Mouse (Mus musculus) MEL (cell line): ENCODE results near the gene Tatdn3.

Experiments used
- CHD1 ChIP-seq: IDR thresholded peaks from 2 replicates; pipeline ENCODE4 v1.6.1; 2012; ENCODE audit warnings: low read depth, mild to moderate bottlenecking, inconsistent platforms, low read length, improper control_type of control experiment
- CHD2 ChIP-seq: IDR thresholded peaks from 2 replicates; pipeline ENCODE4 v1.6.1; 2011; ENCODE audit warnings: low read length, improper control_type of control experiment
- CTCF ChIP-seq, 3 experiments: IDR thresholded peaks in 2 of 3; conservative IDR thresholded peaks in 1 of 3; 2 replicates each; pipeline ENCODE4 v1.5.1; 2011 to 2012; ENCODE audit warnings: low read length in 3 of 3, low read depth in 2 of 3, mild to moderate bottlenecking in 2 of 3, improper control_type of control experiment in 1 of 3, inconsistent platforms in 1 of 3, mixed read lengths in 1 of 3, moderate library complexity in 1 of 3; ENCODE audit not compliant: control insufficient read depth in 1 of 3, insufficient read depth in 1 of 3, poor library complexity in 1 of 3, severe bottlenecking in 1 of 3
- E2F4 ChIP-seq: IDR thresholded peaks from 2 replicates; pipeline ENCODE4 v1.6.1; 2011; ENCODE audit warnings: low read depth, low read length, improper control_type of control experiment, borderline replicate concordance
- EP300 ChIP-seq, 2 experiments: IDR thresholded peaks; 2 replicates each; pipeline ENCODE4 v1.6.1; 2011; ENCODE audit warnings: improper control_type of control experiment in 2 of 2, low read length in 2 of 2, low read depth in 1 of 2, mild to moderate bottlenecking in 1 of 2
- HCFC1 ChIP-seq: IDR thresholded peaks from 2 replicates; pipeline ENCODE4 v1.6.1; 2012; ENCODE audit warnings: low read depth, mild to moderate bottlenecking, inconsistent platforms, low read length, improper control_type of control experiment, moderate library complexity
- MAX ChIP-seq: IDR thresholded peaks from 2 replicates; pipeline ENCODE4 v1.6.1; 2011; ENCODE audit warnings: low read length, improper control_type of control experiment
- MAZ ChIP-seq: IDR thresholded peaks from 2 replicates; pipeline ENCODE4 v1.6.1; 2012; ENCODE audit warnings: low read depth, mild to moderate bottlenecking, inconsistent platforms, low read length, improper control_type of control experiment
- MXI1 ChIP-seq: IDR thresholded peaks from 2 replicates; pipeline ENCODE4 v1.6.1; 2011; ENCODE audit warnings: mild to moderate bottlenecking, low read depth, low read length, improper control_type of control experiment
- POLR2A ChIP-seq, 2 experiments: IDR thresholded peaks; 2 replicates each; pipeline ENCODE4 v1.6.1; 2011 to 2012; ENCODE audit warnings: low read length in 2 of 2, mild to moderate bottlenecking in 2 of 2, control low read depth in 1 of 2, improper control_type of control experiment in 1 of 2, low read depth in 1 of 2, moderate library complexity in 1 of 2; ENCODE audit not compliant: control insufficient read depth in 1 of 2, insufficient read depth in 1 of 2, poor library complexity in 1 of 2
- TBP ChIP-seq: IDR thresholded peaks from 2 replicates; pipeline ENCODE4 v1.8.0; 2011; ENCODE audit warnings: low read depth, low read length, improper control_type of control experiment
- ZNF384 ChIP-seq: IDR thresholded peaks from 2 replicates; pipeline ENCODE4 v1.6.1; 2012; ENCODE audit warnings: low read depth, mild to moderate bottlenecking, inconsistent platforms, low read length, improper control_type of control experiment

DNA sequence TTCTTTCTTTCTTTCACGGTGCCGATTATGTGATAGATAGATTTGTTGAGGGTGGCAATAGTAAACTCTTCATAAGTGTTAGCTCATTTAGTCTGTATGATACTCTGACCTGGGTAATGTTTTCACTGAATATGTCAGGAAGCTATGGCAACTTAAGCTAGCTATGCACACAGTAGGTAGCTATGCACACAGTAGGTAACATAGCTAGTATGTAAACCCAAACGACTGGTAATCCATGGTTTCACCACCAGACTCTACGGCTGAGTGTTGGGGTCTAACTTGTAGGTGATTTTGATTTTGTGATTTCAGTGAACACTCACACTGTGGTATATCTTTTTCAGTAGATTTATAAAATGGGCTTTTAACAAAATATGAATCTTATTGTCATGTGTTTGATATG, 24.7 kb downstream of the Tatdn3 start:
- TF ChIP-seq CTCF (IDR thresholded peaks at IDR 0.05 in 2 of 3, conservative IDR thresholded peaks at IDR 0.05 in 1 of 3; ENCODE audit: control insufficient read depth in 1 of 3, insufficient read depth in 1 of 3, low read depth in 2 of 3, low read length in 3 of 3, poor library complexity in 1 of 3, severe bottlenecking in 1 of 3), result no peak
- TF ChIP-seq POLR2A (IDR thresholded peaks at IDR 0.05; ENCODE audit: control insufficient read depth in 1 of 2, insufficient read depth in 1 of 2, low read depth in 1 of 2, low read length in 2 of 2, poor library complexity in 1 of 2), result no peak
- no peak for TF ChIP-seq ZNF384
- no peak for TF ChIP-seq CHD2
- no peak for TF ChIP-seq MXI1
- no peak for TF ChIP-seq MAX
- no peak for TF ChIP-seq TBP
- no peak for TF ChIP-seq MAZ
- no peak for TF ChIP-seq EP300 (IDR thresholded peaks at IDR 0.05; ENCODE audit: low read depth in 1 of 2, low read length in 2 of 2)
- TF ChIP-seq CHD1, result no peak
- TF ChIP-seq E2F4, result no peak
- no peak for TF ChIP-seq HCFC1
